Mouse (Mus musculus): ENCODE measurements around the gene Bcl11b. TPM values are rescaled to one million over a fixed set of nuclear protein-coding genes. Genes with fewer than 3 reads are reported as not detected.

Bcl11b gene
- total RNA-seq (2015; ENCODE audit: low replicate concordance) (0.21 TPM in 1 of 2 replicates, not detected in the other), total RNA-seq (2017; ENCODE audit: low replicate concordance) (0.28 TPM in 1 of 2 replicates, not detected in the other)

- ATAC-seq (replicated peaks; ENCODE audit: low FRiP score, poor library complexity, severe bottlenecking): no peak
These were observed at the start of gene Bcl11b for GRCm38 (mm10) chr12:108003483-108003882. TSS of gene Bcl11b (minus strand) at chr12:108003602.

- no peak for ATAC-seq (replicated peaks; ENCODE audit: low FRiP score, poor library complexity, severe bottlenecking)
These were observed 47.6 kb upstream of the Bcl11b start for GRCm38 (mm10) chr12:108050996-108051395.

- no peak for ATAC-seq (replicated peaks; ENCODE audit: low FRiP score, poor library complexity, severe bottlenecking)
These were observed 46.2 kb upstream of the Bcl11b start for GRCm38 (mm10) chr12:108049625-108050024.

- no peak for ATAC-seq (replicated peaks; ENCODE audit: low FRiP score, poor library complexity, severe bottlenecking)
These were observed 38.8 kb upstream of the Bcl11b start for GRCm38 (mm10) chr12:108042239-108042571.

- no peak for ATAC-seq (replicated peaks; ENCODE audit: low FRiP score, poor library complexity, severe bottlenecking)
These were observed 38.3 kb upstream of the Bcl11b start for GRCm38 (mm10) chr12:108041571-108042238.

- no peak for ATAC-seq (replicated peaks; ENCODE audit: low FRiP score, poor library complexity, severe bottlenecking)
These were observed 34.0 kb upstream of the Bcl11b start for GRCm38 (mm10) chr12:108037446-108037845.

GRCm38 (mm10) chr12:108035412-108036078 lies 32.1 kb upstream of the Bcl11b start:
- no peak for ATAC-seq (replicated peaks; ENCODE audit: low FRiP score, poor library complexity, severe bottlenecking)

GRCm38 (mm10) chr12:108022835-108023615 lies 19.6 kb upstream of the Bcl11b start:
- no peak for ATAC-seq (replicated peaks; ENCODE audit: low FRiP score, poor library complexity, severe bottlenecking)

GRCm38 (mm10) chr12:108012003-108012402 lies 8.6 kb upstream of the Bcl11b start:
- no peak for ATAC-seq (replicated peaks; ENCODE audit: low FRiP score, poor library complexity, severe bottlenecking)

- ATAC-seq (replicated peaks; ENCODE audit: low FRiP score, poor library complexity, severe bottlenecking): no peak
These were observed 6.9 kb upstream of the Bcl11b start for GRCm38 (mm10) chr12:108010346-108010745.

GRCm38 (mm10) chr12:108009156-108009555 lies 5.8 kb upstream of the Bcl11b start:
- no peak for ATAC-seq (replicated peaks; ENCODE audit: low FRiP score, poor library complexity, severe bottlenecking)

- no peak for ATAC-seq (replicated peaks; ENCODE audit: low FRiP score, poor library complexity, severe bottlenecking)
These were observed 2.6 kb upstream of the Bcl11b start for GRCm38 (mm10) chr12:108005816-108006626.

- no peak for ATAC-seq (replicated peaks; ENCODE audit: low FRiP score, poor library complexity, severe bottlenecking)
These were observed 2.0 kb upstream of the Bcl11b start for GRCm38 (mm10) chr12:108005488-108005800.

- no peak for ATAC-seq (replicated peaks; ENCODE audit: low FRiP score, poor library complexity, severe bottlenecking)
These were observed 1.5 kb upstream of the Bcl11b start for GRCm38 (mm10) chr12:108004701-108005487.

- no peak for ATAC-seq (replicated peaks; ENCODE audit: low FRiP score, poor library complexity, severe bottlenecking)
These were observed 526 bp upstream of the Bcl11b start for GRCm38 (mm10) chr12:108003928-108004327.

- no peak for ATAC-seq (replicated peaks; ENCODE audit: low FRiP score, poor library complexity, severe bottlenecking)
These were observed 789 bp downstream of the Bcl11b start for GRCm38 (mm10) chr12:108002436-108003189.

- no peak for ATAC-seq (replicated peaks; ENCODE audit: low FRiP score, poor library complexity, severe bottlenecking)
These were observed 1.6 kb downstream of the Bcl11b start for GRCm38 (mm10) chr12:108001652-108002340.

GRCm38 (mm10) chr12:108000715-108001080 lies 2.7 kb downstream of the Bcl11b start:
- no peak for ATAC-seq (replicated peaks; ENCODE audit: low FRiP score, poor library complexity, severe bottlenecking)
